Mouse (Mus musculus) liver, embryonic 13.5 days (tissue): ENCODE measurements around the gene Dstyk. TPM values are rescaled to one million over a fixed set of nuclear protein-coding genes. Genes with fewer than 3 reads are reported as not detected.

Experiments used
- ATAC-seq: fragments of 200-750 bp; cut with Nextera tagmentation; 2 replicates; pipeline ENCODE4 v1.8.0; 2017; ENCODE audit warnings: low read depth, mild to moderate bottlenecking, moderate number of reproducible peaks, moderate library complexity
- DNase-seq: peaks from one replicate; pipeline ENCODE4 v3.0.0; 2022
- H3K27ac ChIP-seq: fragments of 300-500 bp; sonication (generic); 2 replicates; pipeline ENCODE4 v1.5.1; 2015; ENCODE audit warnings: moderate library complexity, mild to moderate bottlenecking, inconsistent platforms
- H3K27me3 ChIP-seq: fragments of 300-500 bp; sonication (generic); 2 replicates; pipeline ENCODE4 v1.6.1; 2015; ENCODE audit warnings: mild to moderate bottlenecking, inconsistent platforms
- H3K36me3 ChIP-seq: fragments of 300-500 bp; sonication (generic); 2 replicates; pipeline ENCODE4 v1.6.1; 2015; ENCODE audit warnings: mild to moderate bottlenecking, inconsistent platforms
- H3K4me1 ChIP-seq: fragments of 300-500 bp; sonication (generic); replicated peaks from 2 replicates; pipeline ENCODE4 v1.6.1; 2015; ENCODE audit warnings: inconsistent platforms
- H3K4me2 ChIP-seq: fragments of 300-500 bp; sonication (generic); 2 replicates; pipeline ENCODE4 v1.6.1; 2015; ENCODE audit warnings: inconsistent platforms, mild to moderate bottlenecking, moderate library complexity
- H3K4me3 ChIP-seq: fragments of 300-500 bp; sonication (generic); replicated peaks from 2 replicates; pipeline ENCODE4 v1.5.1; 2015; ENCODE audit warnings: mild to moderate bottlenecking, inconsistent platforms
- H3K9ac ChIP-seq: fragments of 300-500 bp; sonication (generic); 2 replicates; pipeline ENCODE4 v1.6.1; 2015; ENCODE audit warnings: mild to moderate bottlenecking, inconsistent platforms
- H3K9me3 ChIP-seq: fragments of 300-500 bp; sonication (generic); replicated peaks from 2 replicates; pipeline ENCODE4 v1.6.1; 2016; ENCODE audit warnings: inconsistent platforms
- WGBS: fragments of 180-500 bp; shearing (Covaris S2); methylation state at CpG from one replicate; pipeline ENCODE4 v1.1.7; 2015; ENCODE audit not compliant: insufficient replicate concordance; 5-methylcytosine and 5-hydroxymethylcytosine counted together
- polyA plus RNA-seq: library from polyadenylated mRNA; unstranded; fragments of >200 nt; fragmentation: Nextera tagmentation; extraction: Ambion mirVana; gene quantifications from 2 replicates; pipeline ENCODE4 v1.2.1, GENCODE M21; 2015

Dstyk gene
- polyA plus RNA-seq, 1 experiment from 2014 or later = 3.7 TPM

DNA sequence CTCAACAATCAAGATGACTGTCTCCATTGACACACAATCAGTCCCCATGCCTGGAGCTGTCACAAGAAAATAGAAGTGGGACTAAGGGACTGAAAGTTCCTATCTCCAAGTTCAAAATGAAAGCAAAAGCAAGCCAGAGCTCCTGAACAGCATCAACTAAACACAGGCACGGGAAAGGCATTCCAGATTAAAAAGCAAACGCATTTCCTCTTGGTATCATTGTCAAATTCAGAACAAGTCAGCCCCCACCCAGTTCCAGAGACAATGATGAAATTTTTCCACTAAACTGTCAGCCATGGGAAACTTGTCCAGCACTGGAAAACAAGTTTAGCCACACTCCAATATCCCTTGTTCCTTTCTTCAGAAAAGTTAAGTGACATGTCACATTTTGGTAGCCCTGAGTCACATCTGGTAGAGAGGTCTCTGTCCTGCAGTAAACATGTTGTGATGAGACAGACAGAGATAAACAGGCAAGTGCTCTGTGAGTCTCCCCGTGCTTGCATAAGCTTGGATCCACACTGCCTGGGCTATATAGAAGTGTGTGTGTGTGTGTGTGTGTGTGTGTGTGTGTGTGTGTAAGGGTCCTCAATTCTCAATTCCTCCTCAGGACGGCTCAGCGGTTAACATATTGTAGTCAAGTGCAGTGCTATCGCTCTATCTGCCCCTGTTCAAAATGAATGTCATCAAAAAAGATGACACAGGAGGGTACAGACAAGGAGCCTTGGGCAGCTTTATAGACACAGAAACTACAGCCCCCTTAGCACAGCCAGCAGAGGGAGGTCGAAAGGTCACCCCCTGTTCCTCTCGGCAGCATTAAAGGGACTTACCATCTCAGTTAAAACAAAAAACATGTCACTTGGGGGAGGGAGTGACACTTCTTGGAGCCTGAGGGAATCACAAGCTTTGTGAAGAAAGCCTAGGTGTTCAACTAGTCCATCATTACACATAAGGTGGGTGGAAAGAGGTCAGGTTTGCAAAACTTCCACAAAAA lies 28.2 kb upstream of the Dstyk start:
- Histone ChIP-seq H3K4me1 (peaks cover 63% of the 10 kb centered on the region), H3K9ac (peak overlapping the region; percentile 89), H3K4me2 (peak overlapping the region; percentile 96), H3K4me3 (peak overlapping the region; percentile 78), H3K27me3 (peaks cover 17% of the 10 kb centered on the region), H3K36me3 (peaks cover 19% of the 10 kb centered on the region), H3K27ac (peak overlapping the region; percentile 97), H3K9me3 (no peaks in the 10 kb centered on the region)
- 36% methylated on average over 8 of the region's 8 CpGs for WGBS
- DNase-seq (no peak), ATAC-seq (peak; percentile 56)

DNA sequence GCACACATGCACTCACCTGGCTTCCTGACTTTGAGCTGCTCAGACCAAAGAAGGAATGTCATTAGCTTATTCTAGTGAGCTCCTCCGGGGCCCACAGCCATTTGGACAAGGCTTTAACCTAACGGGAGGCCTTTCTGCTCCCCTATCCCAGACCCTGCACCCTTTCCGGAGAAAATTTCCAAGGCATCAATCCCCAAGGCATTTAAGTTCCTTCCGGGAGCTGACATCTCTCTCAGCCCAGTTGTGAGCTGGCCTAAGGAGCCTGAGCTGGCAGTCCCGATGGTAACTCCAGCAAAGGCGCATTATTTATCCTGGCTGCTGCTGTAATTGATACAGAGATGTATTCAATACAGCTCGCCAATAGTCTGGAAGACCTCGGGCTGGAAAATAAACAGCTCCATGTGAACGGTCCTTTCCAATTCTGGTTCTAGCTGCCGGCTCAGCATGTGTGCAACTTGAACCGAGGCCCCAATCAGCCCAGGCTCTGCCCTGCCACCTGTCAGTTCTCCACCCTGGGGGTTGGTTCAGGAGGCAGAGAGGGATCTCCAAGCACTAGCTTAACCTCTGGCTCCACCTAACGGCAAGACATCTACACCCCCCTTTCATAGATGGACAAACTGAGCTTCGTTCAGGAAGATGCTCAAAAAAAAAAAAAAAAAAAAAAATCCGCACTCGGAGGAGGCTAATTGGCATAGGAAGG lies 27.3 kb upstream of the Dstyk start:
- no peaks in the 10 kb centered on the region for H3K9me3 ChIP-seq
- WGBS = 22% methylated on average over 15 of the region's 15 CpGs
- 0 out of 2 replicates have a peak, but pooled peaks cover 11% of the 10 kb centered on the region for H3K36me3 ChIP-seq
- DNase-seq (peak; percentile 90), ATAC-seq (peak; percentile 83)
- H3K27me3 ChIP-seq = peaks cover 19% of the 10 kb centered on the region
- peak overlapping the region; percentile 96 for H3K4me2 ChIP-seq
- H3K9ac ChIP-seq = peak overlapping the region; percentile 91
- peaks cover 54% of the 10 kb centered on the region for H3K4me1 ChIP-seq
- peak overlapping the region; percentile 97 for H3K27ac ChIP-seq
- H3K4me3 ChIP-seq = peak overlapping the region; percentile 78

DNA sequence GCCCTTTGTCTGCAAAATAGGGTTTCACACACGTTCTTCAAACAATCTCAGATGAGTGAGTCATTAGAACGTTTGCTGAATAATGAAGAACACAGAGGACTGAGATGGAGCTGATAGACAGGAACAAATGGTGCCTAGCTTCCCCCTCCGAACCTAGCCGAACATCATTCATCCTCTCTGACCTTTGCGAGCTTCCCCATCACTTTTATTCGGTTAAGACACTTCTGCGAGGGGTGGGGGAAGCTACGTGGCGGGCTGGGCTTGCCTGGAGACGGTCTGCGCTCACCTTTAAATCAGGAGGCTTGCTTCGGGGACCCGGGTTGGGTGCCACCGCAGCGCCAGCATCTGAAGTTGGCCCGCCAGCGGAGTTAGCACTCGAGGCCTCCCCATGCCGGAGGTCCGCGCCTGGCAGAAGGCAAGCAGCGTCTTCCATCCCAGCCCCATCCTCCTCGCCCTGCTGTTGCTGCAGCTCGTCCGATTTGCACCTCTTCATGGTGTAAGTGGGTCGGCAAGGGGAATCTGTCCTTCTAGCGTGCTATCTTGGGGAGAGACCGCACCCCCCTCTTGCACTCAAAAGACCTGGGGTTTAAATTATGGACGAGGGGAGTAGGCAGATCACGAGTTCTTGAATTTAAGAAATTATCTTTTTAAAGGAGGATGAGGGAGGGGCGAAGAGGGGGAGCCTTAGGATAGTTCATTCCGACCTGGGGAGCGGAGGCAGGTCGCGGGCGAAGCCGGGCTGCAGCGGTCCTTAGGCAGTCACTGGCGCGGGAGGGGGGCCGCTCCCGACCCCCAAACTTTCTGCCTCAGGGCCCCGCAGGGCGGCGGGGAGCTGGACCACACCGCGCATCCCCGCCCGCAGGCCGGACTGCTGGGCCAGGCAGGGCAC lies 26.4 kb upstream of the Dstyk start, which contains the start of gene Tmcc2:
Gene Tmcc2 (minus strand): TSS at position 591 of the 889 bp plus-strand sequence.
- Histone ChIP-seq H3K27me3 (peaks cover 24% of the 10 kb centered on the region), H3K4me1 (peaks cover 45% of the 10 kb centered on the region), H3K9ac (peak within 1 kb of the TSS; percentile 91), H3K4me3 (peak within 1 kb of the TSS; percentile 78), H3K36me3 (0 out of 2 replicates have a peak, but pooled peaks cover 11% of the 10 kb centered on the region), H3K9me3 (no peaks in the 10 kb centered on the region), H3K27ac (peak within 1 kb of the TSS; percentile 97), H3K4me2 (peak within 1 kb of the TSS; percentile 96)
- 1% methylated on average over 50 of the region's 50 CpGs for WGBS
- ATAC-seq = no peak
- DNase-seq = no peak

DNA sequence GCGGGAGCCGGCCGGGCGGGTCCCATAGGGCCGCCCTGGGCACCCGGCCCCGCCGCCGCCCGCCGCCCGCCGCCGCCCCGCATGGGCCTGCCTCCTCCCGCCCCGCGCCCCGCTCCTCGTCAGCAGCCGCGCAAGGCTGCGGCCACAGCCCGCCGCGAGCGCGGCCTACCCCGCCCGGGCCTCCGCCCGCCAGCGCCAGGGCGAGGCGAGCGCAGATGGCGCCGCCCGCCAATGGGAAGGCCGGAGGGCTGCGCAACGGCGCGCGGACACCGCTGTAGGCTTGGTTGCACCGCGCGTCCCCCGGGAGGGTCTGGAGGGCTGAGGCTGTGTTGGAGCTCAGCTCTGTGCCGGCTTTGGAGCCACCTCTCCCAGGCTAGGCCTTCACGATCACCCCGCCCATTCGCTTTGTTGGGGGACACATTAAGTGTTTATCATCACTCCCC lies 25.8 kb upstream of the Dstyk start:
- DNase-seq (peak; percentile 67), ATAC-seq (peak; percentile 83)
- peaks cover 38% of the 10 kb centered on the region for H3K4me1 ChIP-seq
- WGBS = under 1% methylated on average over 43 of the region's 54 CpGs
- H3K27ac ChIP-seq = peak overlapping the region; percentile 97
- H3K9me3 ChIP-seq = no peaks in the 10 kb centered on the region
- H3K4me3 ChIP-seq = peak overlapping the region; percentile 78
- H3K4me2 ChIP-seq = peak overlapping the region; percentile 96
- peaks cover 24% of the 10 kb centered on the region for H3K27me3 ChIP-seq
- 0 out of 2 replicates have a peak, but pooled peaks cover 4% of the 10 kb centered on the region for H3K36me3 ChIP-seq
- peak overlapping the region; percentile 91 for H3K9ac ChIP-seq

DNA sequence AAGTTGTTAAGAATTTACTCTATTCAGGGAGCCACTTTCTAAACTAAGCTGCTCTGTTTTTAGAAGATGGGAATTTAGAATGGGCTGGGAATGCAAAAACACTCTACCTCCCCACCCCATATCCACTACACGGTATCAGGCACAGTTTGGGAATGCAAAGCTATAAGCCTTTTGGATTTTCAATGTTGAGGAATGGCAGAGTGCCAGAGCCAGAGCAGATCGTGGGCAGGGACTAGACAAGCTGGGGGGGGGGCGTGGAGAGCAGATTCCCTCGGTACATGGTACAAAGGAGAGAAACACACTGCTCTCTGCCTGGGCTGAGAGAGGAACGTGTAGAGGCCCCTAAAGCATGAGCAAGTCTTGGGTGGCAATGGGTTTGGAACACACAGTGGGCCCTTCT lies 24.5 kb upstream of the Dstyk start:
- H3K27ac ChIP-seq = no peak overlapping the region; the same call in 1 of the 2 replicates
- WGBS = 68% methylated on average over 5 of the region's 5 CpGs
- no peak overlapping the region for H3K9ac ChIP-seq
- ATAC-seq (no peak), DNase-seq (no peak)
- peaks cover 24% of the 10 kb centered on the region for H3K27me3 ChIP-seq
- no peaks in the 10 kb centered on the region for H3K36me3 ChIP-seq
- H3K9me3 ChIP-seq = no peaks in the 10 kb centered on the region
- H3K4me3 ChIP-seq = no peak overlapping the region
- H3K4me2 ChIP-seq = no peak overlapping the region
- peaks cover 28% of the 10 kb centered on the region for H3K4me1 ChIP-seq

DNA sequence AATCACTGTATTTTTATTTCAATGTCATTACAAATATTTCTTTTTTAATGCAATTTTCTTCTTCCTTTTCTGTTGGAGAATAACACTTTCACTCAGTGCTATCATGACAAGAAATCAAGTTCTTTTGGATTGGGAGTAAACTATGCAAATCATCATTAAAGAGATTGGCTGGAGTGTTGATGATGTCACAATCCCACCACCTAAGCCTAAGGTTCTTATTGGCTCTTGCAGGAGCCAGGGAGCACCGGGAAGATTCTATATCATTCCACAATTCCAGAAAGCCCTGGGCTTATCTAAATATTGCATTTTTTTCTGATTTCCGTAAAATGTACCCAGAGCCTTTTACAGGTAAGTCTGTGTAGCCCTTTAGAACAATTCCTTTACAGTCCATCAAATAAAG lies 20.6 kb upstream of the Dstyk start:
- H3K9me3 ChIP-seq = no peaks in the 10 kb centered on the region
- DNase-seq = no peak
- no peak for ATAC-seq
- WGBS = 60% methylated on average over 2 of the region's 2 CpGs
- peaks cover 20% of the 10 kb centered on the region for H3K27me3 ChIP-seq
- no peak overlapping the region for H3K9ac ChIP-seq
- H3K27ac ChIP-seq = no peak overlapping the region
- no peak overlapping the region for H3K4me2 ChIP-seq
- H3K36me3 ChIP-seq = no peaks in the 10 kb centered on the region
- peaks cover 33% of the 10 kb centered on the region for H3K4me1 ChIP-seq
- no peak overlapping the region for H3K4me3 ChIP-seq

DNA sequence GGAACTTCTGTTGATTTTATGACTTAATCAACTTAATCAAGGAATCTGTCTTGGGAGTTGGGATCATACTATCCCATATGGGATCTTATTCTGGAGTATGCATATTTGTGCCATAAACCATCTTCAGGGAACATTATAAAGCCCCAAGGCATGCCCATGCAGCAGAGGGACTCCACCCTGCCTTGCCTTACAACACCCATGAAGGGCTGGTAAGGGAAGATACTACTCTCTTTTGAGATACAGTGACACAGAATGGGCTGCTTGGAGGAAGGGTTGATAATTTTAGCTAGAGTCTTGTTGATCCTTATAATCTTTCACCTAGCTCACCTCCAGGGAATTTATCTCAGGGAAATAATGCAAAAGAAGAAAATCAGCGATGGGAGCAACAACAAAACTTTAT lies 16.8 kb upstream of the Dstyk start:
- DNase-seq (no peak), ATAC-seq (peak; percentile 99)
- Histone ChIP-seq H3K4me1 (peaks cover 31% of the 10 kb centered on the region), H3K9me3 (no peaks in the 10 kb centered on the region), H3K4me2 (peak overlapping the region; percentile 25), H3K27ac (peak overlapping the region; percentile 75), H3K27me3 (0 out of 2 replicates have a peak, but pooled peaks cover under 1% of the 10 kb centered on the region), H3K4me3 (no peak overlapping the region), H3K9ac (peak overlapping the region; percentile 2; the same call in 1 of the 2 replicates), H3K36me3 (no peaks in the 10 kb centered on the region)
- 39% methylated on average over 1 of the region's 1 CpGs for WGBS

DNA sequence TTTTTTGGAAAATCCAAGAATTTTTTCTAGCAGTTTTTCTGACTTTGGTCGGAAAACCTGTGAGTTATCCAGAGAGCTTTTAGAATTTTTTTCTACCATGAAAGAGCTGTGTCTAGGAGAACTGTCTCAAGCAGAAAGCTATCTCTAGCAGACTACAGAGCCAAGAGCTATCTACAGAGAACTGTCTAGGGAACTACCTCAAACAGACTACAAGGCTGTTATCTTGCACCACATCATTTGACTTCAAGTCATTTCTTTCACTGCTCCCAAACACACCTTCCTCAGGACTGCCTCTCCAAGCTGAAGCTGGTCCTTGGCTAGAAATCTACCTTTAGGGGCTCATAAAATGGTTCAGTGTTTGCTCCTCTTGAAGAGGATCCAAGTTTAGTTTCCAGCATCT lies 15.5 kb upstream of the Dstyk start:
- WGBS = 65% methylated on average over 1 of the region's 1 CpGs
- H3K27me3 ChIP-seq = no peaks in the 10 kb centered on the region
- H3K9ac ChIP-seq = no peak overlapping the region
- H3K36me3 ChIP-seq = no peaks in the 10 kb centered on the region
- peak; percentile 47 for ATAC-seq
- peaks cover 31% of the 10 kb centered on the region for H3K4me1 ChIP-seq
- H3K27ac ChIP-seq = no peak overlapping the region; the same call in 1 of the 2 replicates
- DNase-seq = no peak
- no peak overlapping the region for H3K4me2 ChIP-seq
- no peaks in the 10 kb centered on the region for H3K9me3 ChIP-seq
- no peak overlapping the region for H3K4me3 ChIP-seq

DNA sequence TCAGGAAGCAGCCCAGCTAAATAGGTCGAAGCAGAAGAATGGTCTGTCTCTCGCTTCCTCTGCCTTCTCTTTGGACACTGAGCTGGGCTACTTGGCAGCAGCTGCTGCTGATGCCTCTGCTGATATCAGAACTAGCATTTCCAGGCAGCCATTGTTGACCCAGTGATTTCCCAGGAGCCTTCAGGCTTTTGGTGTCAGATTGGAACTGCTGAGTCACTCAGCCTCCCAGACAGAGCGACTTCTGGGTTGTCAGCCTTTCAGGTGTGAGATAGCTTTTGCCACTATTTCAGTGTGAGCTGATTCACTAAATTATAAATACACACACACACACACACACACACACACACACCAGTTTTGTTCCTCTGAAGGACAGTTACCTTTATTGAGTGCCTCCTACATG lies 6.7 kb upstream of the Dstyk start:
- ATAC-seq (peak; percentile 77), DNase-seq (peak; percentile 34)
- H3K4me2 ChIP-seq = no peak overlapping the region
- no peaks in the 10 kb centered on the region for H3K9me3 ChIP-seq
- no peaks in the 10 kb centered on the region for H3K36me3 ChIP-seq
- H3K9ac ChIP-seq = no peak overlapping the region
- H3K4me3 ChIP-seq = no peak overlapping the region
- no peak overlapping the region for H3K27ac ChIP-seq
- H3K4me1 ChIP-seq = peaks cover 14% of the 10 kb centered on the region
- 37% methylated on average over 3 of the region's 3 CpGs for WGBS
- no peaks in the 10 kb centered on the region for H3K27me3 ChIP-seq

DNA sequence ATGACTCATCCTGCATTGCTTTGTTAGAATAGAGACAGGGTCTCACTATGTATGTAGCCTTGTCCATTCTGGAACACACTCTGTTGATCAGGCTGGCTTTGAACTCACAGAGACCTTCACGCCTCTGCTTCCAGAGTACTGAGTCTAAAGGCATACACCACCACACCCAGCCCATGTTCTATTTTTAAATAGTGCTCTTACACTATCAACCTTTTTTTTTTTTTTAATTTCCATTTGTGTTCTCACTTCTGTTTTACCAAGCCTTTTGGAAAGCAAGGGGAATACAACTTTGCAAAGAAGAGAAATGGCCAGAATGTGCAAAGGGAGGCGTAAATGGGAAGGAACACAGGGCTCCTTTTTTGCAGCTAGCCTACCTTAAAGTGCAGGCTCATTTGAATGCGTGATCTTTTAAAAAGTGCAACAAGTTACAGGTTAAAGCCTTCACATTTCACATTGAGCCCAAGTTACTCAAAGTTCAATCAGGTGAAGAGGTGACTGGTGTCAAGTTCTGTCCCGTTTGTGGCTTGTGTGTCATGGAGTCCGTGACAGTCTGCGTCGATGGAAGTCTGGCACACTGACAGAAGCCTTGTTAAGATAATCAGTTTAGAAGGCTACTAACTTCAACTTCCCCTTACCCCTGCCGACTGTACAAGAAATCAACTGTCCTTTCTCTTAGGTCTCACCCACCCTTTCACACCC lies 962 bp upstream of the Dstyk start:
- DNase-seq = peak; percentile 9
- peak overlapping the region; percentile 83 for H3K4me3 ChIP-seq
- no peaks in the 10 kb centered on the region for H3K9me3 ChIP-seq
- WGBS = 30% methylated on average over 8 of the region's 8 CpGs
- H3K9ac ChIP-seq = peak overlapping the region; percentile 92
- no peaks in the 10 kb centered on the region for H3K36me3 ChIP-seq
- peak overlapping the region; percentile 84 for H3K4me2 ChIP-seq
- peak overlapping the region; percentile 95 for H3K27ac ChIP-seq
- no peaks in the 10 kb centered on the region for H3K27me3 ChIP-seq
- peaks cover 47% of the 10 kb centered on the region for H3K4me1 ChIP-seq
- ATAC-seq = no peak
